Mouse (Mus musculus) ES-E14 (cell line): ENCODE results near the gene Ldlr. TPM values are rescaled to one million over a fixed set of nuclear protein-coding genes. Genes with fewer than 3 reads are reported as not detected.
"Not testable (repeated sequence)": the region's sequence is repeated elsewhere in the genome, so short reads cannot be mapped to it uniquely, and the experiment has no call there.

ENCODE experiments used
- DNase-seq: peaks from one replicate; pipeline ENCODE4 v3.0.0-alpha.2; 2013; ENCODE audit warnings: low read depth, low spot score
- H3K27ac ChIP-seq: 2 replicates; pipeline ENCODE4 v1.5.1; 2012; ENCODE audit warnings: low read depth, mild to moderate bottlenecking, low read length, moderate library complexity, mixed read lengths; ENCODE audit not compliant: poor library complexity, insufficient read depth, severe bottlenecking
- H3K36me3 ChIP-seq: 2 replicates; pipeline ENCODE4 v1.6.1; 2012; ENCODE audit warnings: mild to moderate bottlenecking, low read length, moderate library complexity, mixed read lengths; ENCODE audit not compliant: control insufficient read depth, poor library complexity, insufficient read depth, severe bottlenecking
- H3K4me1 ChIP-seq, 2 experiments: fragments of 150-350 bp in 1 of 2; sonication (generic) in 1 of 2; 2 replicates each; pipeline ENCODE4 v1.6.1; 2012; ENCODE audit warnings: low read length in 2 of 2, mild to moderate bottlenecking in 1 of 2, mixed read lengths in 1 of 2; ENCODE audit not compliant: control insufficient read depth in 2 of 2, insufficient read depth in 2 of 2, poor library complexity in 1 of 2
- H3K4me3 ChIP-seq, 2 experiments: fragments of 150-350 bp in 1 of 2; sonication (generic) in 1 of 2; 2 replicates each; pipeline ENCODE4 v1.5.1; 2012; ENCODE audit warnings: low read length in 2 of 2, low read depth in 1 of 2, mild to moderate bottlenecking in 1 of 2, mixed read lengths in 1 of 2; ENCODE audit not compliant: insufficient read depth in 1 of 2, poor library complexity in 1 of 2, severe bottlenecking in 1 of 2
- H3K9ac ChIP-seq: 2 replicates; pipeline ENCODE4 v1.6.1; 2012; ENCODE audit warnings: low read depth, mild to moderate bottlenecking, low read length, mixed read lengths; ENCODE audit not compliant: poor library complexity, insufficient read depth, severe bottlenecking
- H3K9me3 ChIP-seq: fragments of 150-350 bp; sonication (generic); 2 replicates; pipeline ENCODE4 v1.6.1; 2012; ENCODE audit warnings: low read depth, mild to moderate bottlenecking, low read length; ENCODE audit not compliant: control insufficient read depth, insufficient read depth
- CHD2 ChIP-seq: IDR thresholded peaks from 2 replicates; pipeline ENCODE4 v1.6.1; 2014; ENCODE audit warnings: mild to moderate bottlenecking, low read depth, low read length, inconsistent platforms
- HCFC1 ChIP-seq: IDR thresholded peaks from 2 replicates; pipeline ENCODE4 v1.6.1; 2012; ENCODE audit warnings: low read length, inconsistent platforms, borderline replicate concordance; ENCODE audit not compliant: insufficient read depth
- MAFK ChIP-seq: IDR thresholded peaks from 2 replicates; pipeline ENCODE4 v1.6.1; 2014; ENCODE audit warnings: mild to moderate bottlenecking, low read depth, low read length, inconsistent platforms; ENCODE audit not compliant: insufficient read depth
- ZC3H11A ChIP-seq: IDR thresholded peaks from 2 replicates; pipeline ENCODE4 v1.6.1; 2012; ENCODE audit warnings: low read depth, mild to moderate bottlenecking, inconsistent platforms, low read length, borderline replicate concordance
- ZNF384 ChIP-seq: IDR thresholded peaks from 2 replicates; pipeline ENCODE4 v1.6.1; 2012; ENCODE audit warnings: low read depth, low read length, inconsistent platforms
- in situ Hi-C, 2 experiments: fragments of 600-800 bp; cut with MboI; formaldehyde crosslinking; loops; one replicate each; pipeline ENCODE4 v1.15.1; 2025; ENCODE audit warnings: low sequenced_read_pairs in 2 of 2, inconsistent platforms in 1 of 2; ENCODE audit not compliant: unreplicated experiment in 2 of 2
- total RNA-seq: library from RNA; depleted of rRNA; stranded (reverse); fragments of 300-350 nt; gene quantifications from 2 replicates; pipeline ENCODE4 v1.2.3, GENCODE M21; 2012

The Ldlr gene
- total RNA-seq, 1 experiment = 95.7 TPM

DNA sequence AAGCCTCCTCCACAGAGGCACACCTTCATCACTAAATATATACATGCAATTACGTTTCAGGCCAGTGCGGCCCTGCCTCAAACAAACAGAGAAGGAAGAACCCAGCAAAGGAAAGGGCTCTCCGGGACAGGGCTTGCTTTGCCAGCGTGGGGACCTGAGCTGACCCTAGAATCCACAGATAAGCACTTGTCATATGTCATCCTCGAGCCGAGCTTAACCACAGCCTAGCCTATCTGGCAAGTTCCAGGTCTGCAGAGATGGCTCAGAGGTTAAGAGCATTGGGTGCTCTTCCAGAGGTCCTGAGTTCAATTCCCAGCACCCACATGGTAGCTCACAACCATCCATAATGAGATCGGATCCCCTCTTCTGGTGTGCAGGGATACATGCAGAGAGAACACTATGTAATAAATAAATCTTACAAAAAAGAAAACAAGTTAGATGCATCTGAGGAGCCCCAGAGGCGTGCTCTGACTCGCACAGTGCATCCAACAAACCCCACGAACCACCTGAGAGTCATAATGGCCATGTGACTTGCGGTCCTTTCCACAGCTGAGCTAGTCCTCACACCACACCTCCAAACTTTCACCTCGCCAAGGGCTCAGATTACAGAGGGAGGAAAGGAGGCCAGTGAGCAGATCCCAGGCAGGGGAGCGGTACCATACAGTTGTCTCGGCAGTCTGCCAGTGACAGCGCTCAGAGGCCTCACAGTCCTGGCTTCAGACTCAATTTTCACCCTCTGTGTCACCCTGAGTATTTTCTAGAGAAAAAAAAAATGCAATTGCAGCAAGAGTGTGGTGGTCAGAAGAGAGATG, 58.6 kb downstream of the Ldlr start:
- Histone ChIP-seq H3K9me3 (no peaks in the 10 kb centered on the region), H3K27ac (no peak overlapping the region), H3K4me3 (no peak overlapping the region), H3K36me3 (peaks cover 44% of the 10 kb centered on the region), H3K4me1 (peaks cover 2 to 4% of the 10 kb centered on the region in 2 experiments; a peak in 2 of 4 replicates), H3K9ac (no peak overlapping the region)
- in situ Hi-C loops = loop anchor here in 1 of 2 experiments (10.0 kb wide), 1 partner anchor 443 kb away; the partner anchor contains the start of gene Zfp809
- no peak for DNase-seq
- TF ChIP-seq ZC3H11A (no peak), HCFC1 (no peak), CHD2 (no peak), MAFK (no peak)

DNA sequence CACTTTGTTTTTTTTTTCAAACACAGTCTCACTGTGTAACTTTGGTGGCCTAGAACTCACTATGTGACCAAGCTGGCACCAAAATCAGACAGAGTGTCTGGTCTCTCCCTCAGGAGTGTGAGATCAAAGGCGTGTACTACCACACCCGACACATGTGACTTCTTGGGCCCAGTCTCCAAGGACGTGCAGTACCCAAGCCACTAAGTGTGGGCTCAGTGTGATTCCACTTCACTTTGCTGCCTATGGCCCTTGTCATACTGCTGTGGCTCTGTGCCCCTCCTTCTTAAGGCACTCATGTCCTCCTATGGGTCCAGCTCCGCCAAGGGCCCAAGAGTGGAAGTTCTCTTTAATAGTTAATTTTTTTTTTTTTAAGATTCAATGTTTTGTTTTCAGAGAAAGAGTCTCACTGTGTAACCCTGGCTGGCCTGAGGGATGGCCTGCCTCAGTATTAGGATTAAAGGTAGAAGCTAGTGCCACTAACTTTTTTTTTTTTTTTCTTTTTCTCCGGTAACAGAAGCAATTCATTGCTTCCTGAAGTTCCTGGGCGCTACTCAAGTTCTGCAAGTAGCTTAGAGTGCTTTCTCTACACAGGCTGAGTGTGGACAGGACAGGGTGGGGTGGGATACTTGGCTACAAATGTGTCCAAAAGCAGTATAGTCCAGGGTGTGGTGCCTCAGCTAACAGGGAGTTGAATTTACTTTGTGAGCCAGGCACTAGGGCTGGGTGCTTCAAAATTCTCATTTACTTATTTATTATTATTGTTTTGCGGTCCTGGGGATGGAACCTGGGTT, 61.4 kb downstream of the Ldlr start:
- in situ Hi-C loops = loop anchor here in 1 of 2 experiments (10.0 kb wide), 1 partner anchor 440 kb away; the partner anchor contains the start of gene Zfp809
- H3K4me3 ChIP-seq = no peak overlapping the region
- H3K9ac ChIP-seq = no peak overlapping the region
- no peak overlapping the region for H3K27ac ChIP-seq
- TF ChIP-seq HCFC1 (no peak), ZNF384 (no peak), ZC3H11A (no peak), MAFK (no peak), CHD2 (no peak)
- H3K4me1 ChIP-seq = peaks cover 6 to 10% of the 10 kb centered on the region in 2 experiments
- DNase-seq = no peak
- H3K9me3 ChIP-seq = no peaks in the 10 kb centered on the region
- H3K36me3 ChIP-seq = peaks cover 30% of the 10 kb centered on the region

DNA sequence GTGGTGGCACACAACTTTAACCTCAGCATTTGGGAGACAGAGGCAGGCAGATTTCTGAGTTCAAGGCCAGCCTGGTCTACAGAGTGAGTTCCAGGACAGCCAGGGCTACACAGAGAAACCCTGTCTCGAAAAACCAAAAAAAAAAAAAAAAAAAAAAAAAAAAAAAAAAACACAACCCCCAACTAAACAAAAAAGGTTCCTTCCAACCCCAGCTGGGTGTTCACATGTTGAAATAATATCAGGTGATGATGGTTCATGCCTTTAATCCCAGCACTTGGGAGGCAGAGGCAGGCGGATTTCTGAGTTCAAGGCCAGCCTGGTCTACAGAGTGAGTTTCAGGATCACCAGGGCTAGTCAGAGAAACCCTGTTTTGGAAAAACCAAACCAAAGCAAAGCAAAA, 63.0 kb downstream of the Ldlr start:
- DNase-seq, H3K4me3 ChIP-seq, H3K9ac ChIP-seq, H3K9me3 ChIP-seq: not testable (repeated sequence)
- in situ Hi-C loops = loop anchor here in 1 of 2 experiments (10.0 kb wide), 1 partner anchor 438 kb away; the partner anchor contains the start of gene Zfp809
- peak; percentile 64; the same call in 1 of the 2 replicates for TF ChIP-seq ZNF384
- peaks cover 27% of the 10 kb centered on the region for H3K36me3 ChIP-seq
- H3K27ac ChIP-seq = 0 out of 2 replicates have a peak overlapping the region, but pooled peaks have one; percentile 39
- peaks cover 6 to 10% of the 10 kb centered on the region in 2 experiments for H3K4me1 ChIP-seq

DNA sequence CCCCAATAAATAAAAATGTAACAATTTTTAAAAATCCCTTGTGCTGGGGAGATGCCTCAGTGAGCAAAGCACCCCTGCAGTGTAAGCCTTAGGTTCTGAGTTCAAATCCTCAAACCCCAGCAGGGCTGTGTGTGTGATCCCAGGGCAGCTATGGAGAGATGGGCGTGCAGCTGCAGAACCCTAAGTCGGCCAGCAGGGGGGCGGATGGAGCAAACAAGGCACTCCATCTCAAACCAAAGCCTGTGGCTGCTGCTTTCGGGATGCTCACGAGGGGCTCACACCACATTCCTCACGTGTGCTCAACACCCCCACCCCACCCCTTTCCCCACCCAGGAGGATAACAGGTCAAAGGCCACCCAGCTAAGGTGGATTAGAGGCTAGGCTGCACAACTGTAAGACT, 63.6 kb downstream of the Ldlr start:
- Histone ChIP-seq H3K4me3 (0 out of 4 replicates have a peak overlapping the region, but pooled peaks of 1 of the 2 experiments have one; percentile 3), H3K36me3 (peaks cover 32% of the 10 kb centered on the region), H3K27ac (peak overlapping the region; percentile 83), H3K4me1 (peaks cover 6 to 10% of the 10 kb centered on the region in 2 experiments), H3K9me3 (no peaks in the 10 kb centered on the region), H3K9ac (peak overlapping the region; percentile 38; the same call in 1 of the 2 replicates)
- TF ChIP-seq ZNF384 = peak; percentile 28; the same call in 1 of the 2 replicates
- no peak for TF ChIP-seq MAFK
- in situ Hi-C loops = loop anchor here in 1 of 2 experiments (10.0 kb wide), 1 partner anchor 438 kb away; the partner anchor contains the start of gene Zfp809
- peak; percentile 87 for DNase-seq
